Mouse (Mus musculus) left cerebral cortex, adult 2 months (tissue): ENCODE results near the gene Moap1. TPM values are rescaled to one million over a fixed set of nuclear protein-coding genes. Genes with fewer than 3 reads are reported as not detected.

ENCODE experiments used
- DNase-seq, 2 experiments: peaks; one replicate each; pipeline ENCODE4 v3.0.0; 2021 to 2022; ENCODE audit warnings: low spot score in 2 of 2, mixed read lengths in 1 of 2; ENCODE audit errors: extremely low spot score in 1 of 2
- H3K27ac ChIP-seq: fragments of 200-600 bp; 2 replicates; pipeline ENCODE4 v1.8.1; 2022
- H3K4me3 ChIP-seq: fragments of 200-600 bp; 2 replicates; pipeline ENCODE4 v1.8.1; 2022
- CTCF ChIP-seq: fragments of 200-600 bp; IDR thresholded peaks from 2 replicates; pipeline ENCODE4 v1.8.1; 2022; ENCODE audit warnings: antibody characterized with exemption, mild to moderate bottlenecking, moderate library complexity
- intact Hi-C: fragments of 180-260 bp; cut with DNase I; formaldehyde crosslinking; loops from one replicate; pipeline ENCODE4 v1.15.1; 2025
- long read RNA-seq, 2 experiments: library from polyadenylated mRNA; stranded (forward); transcript quantifications; one replicate each; pipeline ENCODE4 v2.0.0; 2021; ENCODE audit warnings: borderline mapping rate in 2 of 2
- total RNA-seq, 2 experiments: library from RNA; stranded (reverse); gene quantifications; 2 replicates each; pipeline ENCODE4 v1.2.3; 2021

Moap1 gene
- total RNA-seq, result 10 to 100 TPM; 24.4 to 33.8 TPM
- long read RNA-seq, experiment 1, transcript Moap1-202 (2 exons, 1,284 nt), result major isoform, 31 of 34 reads
- long read RNA-seq, experiment 1, partial matches to known transcripts, result 0 of 34 reads
- long read RNA-seq, experiment 1, other reads (novel, unspliced or antisense), result 0 of 34 reads
- long read RNA-seq, experiment 2, transcript Moap1-202 (2 exons, 1,284 nt), result major isoform, 20 of 23 reads
- long read RNA-seq, experiment 2, partial matches to known transcripts, result 0 of 23 reads
- long read RNA-seq, experiment 2, other reads (novel, unspliced or antisense), result 0 of 23 reads

DNA sequence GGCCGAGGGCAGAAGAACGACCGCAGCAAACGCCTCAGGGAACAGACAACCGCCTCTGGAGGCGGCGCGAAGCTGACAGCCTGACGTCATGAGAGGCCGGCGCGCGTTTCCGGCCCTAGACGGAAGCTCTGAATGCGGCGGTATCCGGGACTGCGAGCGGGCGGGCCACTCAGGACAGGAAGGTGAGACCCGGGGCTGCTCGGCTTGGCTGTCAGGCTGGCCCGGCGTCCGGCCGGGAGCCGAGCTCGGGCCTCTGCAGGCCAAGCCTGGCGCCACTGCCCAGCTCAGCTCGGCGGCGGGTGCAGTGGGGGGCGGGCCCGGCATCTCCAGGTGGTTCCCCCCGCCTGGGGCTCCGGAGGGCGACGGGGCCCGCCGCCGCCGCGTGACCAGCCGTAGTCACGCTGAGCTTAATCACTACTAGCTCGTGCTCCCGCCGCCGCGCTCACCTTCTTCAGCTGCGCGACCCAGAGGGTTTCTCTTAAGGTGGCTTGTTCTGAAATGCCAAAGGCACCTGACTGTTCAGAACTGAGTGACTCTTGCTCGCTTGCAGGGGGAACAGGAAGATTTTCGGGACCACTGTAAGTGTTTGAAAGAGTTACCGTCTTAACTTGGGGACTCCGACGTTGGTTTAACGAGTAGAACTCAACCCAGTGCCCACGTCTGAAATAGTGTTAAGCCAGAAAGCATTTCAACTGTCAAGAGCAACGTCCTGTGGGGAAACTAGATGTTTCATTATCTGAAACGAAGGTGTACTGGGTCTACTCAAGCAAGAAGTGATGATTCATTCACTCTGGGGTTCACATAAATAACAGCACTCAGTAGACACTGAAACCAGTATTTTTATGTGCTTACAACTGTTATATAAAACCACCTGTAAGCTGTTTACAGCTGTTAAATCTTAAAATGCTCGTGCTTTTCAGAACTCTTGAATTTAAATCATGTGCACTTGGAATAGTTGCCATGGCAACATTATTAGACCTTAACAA lies at the start of gene Moap1, which contains the start of gene Tmem251:
Gene Moap1 (minus strand): TSS at position 73 of the 986 bp plus-strand sequence.
Gene Tmem251 (plus strand): TSS at position 174 of the 986 bp plus-strand sequence.
- TF ChIP-seq CTCF, result peak; percentile 16; the same call in 1 of the 2 replicates
- intact Hi-C loops, result no loop called here
- peak; percentile 89 to 90 for DNase-seq
- Histone ChIP-seq H3K4me3 (peak within 1 kb of the TSS; percentile 62), H3K27ac (peak within 1 kb of the TSS; percentile 88)

- intact Hi-C loops, result no loop called here
- no peak for DNase-seq
- H3K4me3 ChIP-seq, result no peak overlapping the region
- TF ChIP-seq CTCF, result no peak
- H3K27ac ChIP-seq, result no peak overlapping the region
These were observed 44.5 kb upstream of the Moap1 start for GRCm38 (mm10) chr12:102787927-102788326.

DNA sequence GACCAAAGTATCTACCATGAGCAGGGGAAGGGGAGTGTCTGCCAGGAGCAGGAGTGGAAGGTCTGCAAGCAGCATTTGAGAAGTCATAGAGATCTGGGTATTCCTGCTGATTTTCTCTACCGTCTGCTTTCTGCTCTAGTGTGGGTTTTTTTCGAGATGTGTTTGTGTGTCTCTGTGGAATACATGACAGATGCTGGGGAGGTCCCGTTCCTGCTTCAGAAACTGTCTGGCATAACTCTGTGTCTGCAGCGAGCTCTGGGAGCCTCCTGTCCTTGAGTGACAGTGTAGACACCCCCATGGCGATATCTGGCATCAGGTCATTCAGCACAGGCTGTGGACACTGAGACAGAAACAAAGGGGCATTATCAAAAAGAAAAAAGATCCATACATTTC lies 42.1 kb upstream of the Moap1 start:
- no peak for TF ChIP-seq CTCF
- Histone ChIP-seq H3K4me3 (no peak overlapping the region), H3K27ac (no peak overlapping the region)
- intact Hi-C loops, result no loop called here
- DNase-seq, result no peak

- no peak for DNase-seq
- Histone ChIP-seq H3K27ac (no peak overlapping the region), H3K4me3 (no peak overlapping the region)
- TF ChIP-seq CTCF, result no peak
- intact Hi-C loops, result no loop called here
These were observed 41.6 kb upstream of the Moap1 start for GRCm38 (mm10) chr12:102784899-102785592.

- no peak for DNase-seq
- H3K27ac ChIP-seq, result no peak overlapping the region
- no peak overlapping the region for H3K4me3 ChIP-seq
- TF ChIP-seq CTCF, result no peak
- intact Hi-C loops, result no loop called here
These were observed 39.4 kb upstream of the Moap1 start for GRCm38 (mm10) chr12:102782841-102783240.

GRCm38 (mm10) chr12:102779452-102779851 lies 36.0 kb upstream of the Moap1 start:
- TF ChIP-seq CTCF, result peak; percentile 10; the same call in 1 of the 2 replicates
- intact Hi-C loops, result no loop called here
- Histone ChIP-seq H3K4me3 (no peak overlapping the region), H3K27ac (no peak overlapping the region)
- DNase-seq, result no peak

- no peak overlapping the region for H3K4me3 ChIP-seq
- DNase-seq, result no peak
- intact Hi-C loops, result no loop called here
- no peak overlapping the region for H3K27ac ChIP-seq
- TF ChIP-seq CTCF, result no peak
These were observed 34.7 kb upstream of the Moap1 start for GRCm38 (mm10) chr12:102778151-102778550.

DNA sequence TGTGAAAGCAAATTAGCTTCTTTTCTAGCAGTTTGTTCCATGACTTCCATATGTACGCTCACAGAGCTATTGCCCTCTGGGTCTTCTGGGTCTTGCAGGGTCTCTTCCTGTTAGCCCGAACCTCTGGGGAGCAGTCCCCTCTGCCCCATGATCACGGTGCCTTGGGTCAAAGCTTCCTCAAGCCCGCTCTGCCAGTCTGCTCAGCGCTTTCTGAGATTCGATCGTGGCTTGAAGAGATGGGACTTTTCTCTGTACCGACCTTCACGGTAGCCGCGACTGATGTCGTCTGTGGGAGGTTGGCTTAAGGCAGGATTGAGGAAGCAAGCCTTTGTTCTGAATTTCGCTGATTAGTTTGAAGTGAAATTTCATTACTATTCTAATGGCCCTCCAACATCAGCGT lies 32.6 kb upstream of the Moap1 start:
- Histone ChIP-seq H3K27ac (no peak overlapping the region), H3K4me3 (no peak overlapping the region)
- TF ChIP-seq CTCF, result no peak
- intact Hi-C loops, result no loop called here
- no peak for DNase-seq

DNA sequence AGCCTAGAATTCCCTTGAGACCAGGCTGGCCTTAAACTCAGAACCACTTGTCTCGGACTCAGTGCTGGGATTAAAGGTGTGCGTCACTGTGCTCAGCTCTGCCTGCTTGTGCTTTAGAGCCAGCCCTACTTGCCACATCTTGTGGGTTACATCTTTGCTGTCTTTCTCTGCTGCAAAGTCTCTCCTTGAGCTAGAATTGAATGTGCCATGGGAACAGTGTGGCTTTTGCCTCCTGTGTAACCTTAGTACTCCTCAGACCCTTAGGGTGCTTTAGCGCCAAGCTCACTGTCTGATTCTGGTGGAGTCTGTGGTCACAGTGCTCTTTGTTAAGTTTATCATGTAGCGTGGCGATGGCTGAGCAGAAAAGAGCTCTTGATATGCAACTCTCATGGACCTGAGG lies 29.2 kb upstream of the Moap1 start:
- intact Hi-C loops, result no loop called here
- no peak for DNase-seq
- TF ChIP-seq CTCF, result no peak
- H3K4me3 ChIP-seq, result no peak overlapping the region
- no peak overlapping the region for H3K27ac ChIP-seq

- intact Hi-C loops, result no loop called here
- no peak for DNase-seq
- TF ChIP-seq CTCF, result no peak
- Histone ChIP-seq H3K4me3 (no peak overlapping the region), H3K27ac (no peak overlapping the region)
These were observed 28.1 kb upstream of the Moap1 start for GRCm38 (mm10) chr12:102771601-102772000.

DNA sequence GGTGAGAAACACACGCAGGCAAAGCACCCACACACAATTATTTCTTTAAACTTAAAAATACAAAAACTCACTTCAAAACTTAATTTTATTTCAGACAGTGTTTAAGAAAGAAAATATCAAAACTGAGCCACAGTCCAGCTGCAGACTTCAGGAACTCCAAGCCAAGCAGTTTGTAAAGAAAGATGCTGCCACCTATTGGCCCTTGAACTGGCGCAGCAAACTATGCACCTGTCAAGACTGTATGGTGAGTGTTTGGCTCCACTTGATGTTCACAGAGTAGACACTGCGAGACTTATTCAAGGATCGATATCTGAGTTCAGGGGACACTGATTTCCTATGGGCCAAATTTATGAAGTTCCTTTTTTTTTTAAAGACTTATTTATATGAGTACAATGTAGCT lies 25.5 kb upstream of the Moap1 start:
- Histone ChIP-seq H3K4me3 (no peak overlapping the region), H3K27ac (no peak overlapping the region)
- DNase-seq, result no peak
- peak; percentile 23 for TF ChIP-seq CTCF
- intact Hi-C loops, result no loop called here

DNA sequence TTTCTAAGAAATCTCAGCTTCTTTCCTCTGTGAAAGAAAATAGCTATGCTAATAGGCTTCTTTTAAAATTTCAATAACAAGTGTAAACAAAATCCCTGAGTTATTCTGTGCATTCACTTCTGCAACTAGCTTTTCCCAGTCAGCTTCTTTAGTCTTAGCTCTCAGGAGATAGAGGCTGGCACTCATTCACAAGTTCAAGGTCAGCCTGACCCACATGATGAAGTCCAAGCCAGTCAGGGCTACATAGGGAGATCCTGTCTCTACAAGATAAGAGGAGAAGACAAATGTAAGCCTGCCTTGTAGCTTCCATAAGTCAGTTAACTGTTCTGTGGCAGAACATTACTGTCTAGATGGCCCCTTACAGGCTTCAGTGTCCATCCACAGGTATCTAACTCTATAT lies 20.2 kb upstream of the Moap1 start:
- TF ChIP-seq CTCF, result no peak
- intact Hi-C loops, result no loop called here
- Histone ChIP-seq H3K4me3 (no peak overlapping the region), H3K27ac (no peak overlapping the region)
- DNase-seq, result no peak
